Mouse (Mus musculus) embryonic fibroblast, embryonic 13.5 days (primary cell): ENCODE measurements around the gene Alkbh5.

Experiments used
- CTCF ChIP-seq: IDR thresholded peaks from 2 replicates; pipeline ENCODE4 v1.5.1; 2011; ENCODE audit warnings: mild to moderate bottlenecking, control low read depth, low read length, moderate library complexity, borderline replicate concordance; ENCODE audit not compliant: insufficient read depth
- POLR2A ChIP-seq: IDR thresholded peaks from 2 replicates; pipeline ENCODE4 v1.6.1; 2011; ENCODE audit warnings: low read depth, mild to moderate bottlenecking, control low read depth, low read length, moderate library complexity

- TF ChIP-seq POLR2A: no peak
- TF ChIP-seq CTCF: no peak
Observed at GRCm38 (mm10) chr11:60540761-60541160, 4.6 kb downstream of the Alkbh5 start.
